Mouse (Mus musculus) olfactory bulb, adult 2 months (tissue): ENCODE results near the gene Mat2a.

ENCODE experiments used
- CTCF ChIP-seq: fragments of 200-500 bp; IDR thresholded peaks from 2 replicates; pipeline ENCODE4 v1.5.1; 2012; ENCODE audit warnings: low read depth, mild to moderate bottlenecking, low read length, moderate library complexity; ENCODE audit not compliant: insufficient read depth
- POLR2A ChIP-seq: fragments of 200-500 bp; IDR thresholded peaks from 2 replicates; pipeline ENCODE4 v1.6.1; 2012; ENCODE audit warnings: mild to moderate bottlenecking, low read depth, low read length, moderate library complexity; ENCODE audit not compliant: insufficient read depth

DNA sequence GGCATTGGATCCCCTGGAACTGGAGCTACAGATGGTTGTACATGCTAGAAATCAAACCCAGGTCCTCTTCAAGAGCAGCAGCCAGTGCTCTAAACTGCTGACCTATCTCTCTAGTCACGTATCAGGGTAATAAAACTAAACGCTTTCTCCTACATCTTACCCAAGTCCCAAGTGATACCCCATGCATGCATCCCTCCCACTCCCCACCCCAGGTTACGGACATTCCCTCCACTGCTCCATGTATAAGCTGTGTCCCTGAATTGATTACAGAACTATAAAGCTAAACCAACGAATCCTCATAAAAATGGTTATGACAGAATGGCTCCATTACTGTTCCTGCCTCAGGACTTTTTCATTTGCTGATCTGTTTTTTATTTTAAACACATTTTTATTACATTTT is 26.8 kb upstream of the Mat2a start:
- TF ChIP-seq CTCF, result no peak
- TF ChIP-seq POLR2A, result no peak
